Mouse (Mus musculus): Measurements from ENCODE around the gene Phf23. TPM values are rescaled to one million over a fixed set of nuclear protein-coding genes. Genes with fewer than 3 reads are reported as not detected.

Phf23 gene
- polyA plus RNA-seq, 1 experiment from 2014 or later: 64.9 TPM

DNA sequence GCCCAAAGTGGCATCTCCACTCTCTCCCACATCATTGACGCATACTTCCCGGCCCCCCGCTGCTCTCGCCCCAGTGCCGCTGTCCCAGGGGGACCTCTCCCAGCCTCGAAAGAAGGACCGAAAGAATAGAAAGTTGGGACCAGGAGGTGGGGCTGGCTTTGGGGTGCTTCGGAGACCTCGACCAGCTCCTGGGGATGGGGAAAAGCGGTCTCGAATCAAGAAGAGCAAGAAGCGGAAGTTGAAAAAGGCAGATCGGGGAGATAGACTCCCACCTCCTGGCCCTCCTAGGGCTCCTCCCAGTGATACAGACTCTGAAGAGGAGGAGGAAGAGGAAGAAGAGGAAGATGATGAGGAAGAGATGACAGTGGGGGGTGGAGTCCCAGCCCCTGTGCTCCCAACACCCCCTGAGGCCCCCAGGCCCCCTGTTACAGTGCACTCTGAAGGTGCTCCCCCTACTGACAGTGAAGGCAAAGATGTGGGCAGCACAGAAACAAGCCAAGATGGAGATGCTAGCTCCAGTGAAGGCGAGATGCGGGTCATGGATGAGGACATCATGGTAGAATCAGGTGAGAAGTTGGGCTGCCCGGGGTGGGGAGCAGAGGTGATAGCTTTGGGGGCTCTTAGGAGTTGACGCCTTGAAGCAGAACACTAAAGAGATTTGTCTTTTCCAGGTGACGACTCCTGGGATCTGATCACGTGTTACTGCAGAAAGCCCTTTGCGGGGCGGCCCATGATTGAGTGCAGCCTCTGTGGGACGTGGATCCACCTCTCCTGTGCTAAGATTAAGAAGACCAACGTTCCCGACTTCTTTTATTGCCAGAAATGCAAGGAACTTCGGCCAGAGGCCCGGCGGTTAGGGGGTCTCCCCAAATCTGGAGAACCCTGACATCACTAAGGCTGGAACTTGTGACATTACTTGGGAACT lies 3.3 kb downstream of the Phf23 start:
- WGBS: 92% methylated on average over 27 of the region's 27 CpGs
- no peak for ATAC-seq (ENCODE audit: insufficient number of reproducible peaks, low FRiP score, low TSS enrichment, low read depth)
- no peaks in the 10 kb centered on the region for H3K27me3 ChIP-seq (ENCODE audit: control insufficient read depth, insufficient read depth, low read length)
- H3K36me3 ChIP-seq (ENCODE audit: control insufficient read depth, insufficient read depth, low read length): peaks cover 22% of the 10 kb centered on the region
- no peak overlapping the region for H3K4me3 ChIP-seq (ENCODE audit: low read depth, low read length)
- no peak overlapping the region for H3K9ac ChIP-seq (ENCODE audit: low read length)
- no peak overlapping the region for H3K4me2 ChIP-seq (ENCODE audit: low read depth, severe bottlenecking)
- H3K27ac ChIP-seq (replicated peaks; ENCODE audit: low read depth, low read length): no peak overlapping the region
- H3K4me1 ChIP-seq (ENCODE audit: control insufficient read depth, insufficient read depth, low read length): peaks cover 14% of the 10 kb centered on the region; the same call in 1 of the 2 replicates
- H3K9me3 ChIP-seq (ENCODE audit: control insufficient read depth, low read length): no peaks in the 10 kb centered on the region
- DNase-seq (ENCODE audit: low spot score): no peak

- no peak overlapping the region for H3K9ac ChIP-seq (ENCODE audit: low read length)
- WGBS: 71% methylated on average over 8 of the region's 8 CpGs
- no peak overlapping the region for H3K4me3 ChIP-seq (ENCODE audit: low read depth, low read length)
- H3K27me3 ChIP-seq (ENCODE audit: control insufficient read depth, insufficient read depth, low read length): no peaks in the 10 kb centered on the region
- no peak overlapping the region for H3K27ac ChIP-seq (replicated peaks; ENCODE audit: low read depth, low read length)
- no peak overlapping the region for H3K4me2 ChIP-seq (ENCODE audit: low read depth, severe bottlenecking)
- DNase-seq (ENCODE audit: low spot score): no peak
- H3K36me3 ChIP-seq (ENCODE audit: control insufficient read depth, insufficient read depth, low read length): peaks cover 20% of the 10 kb centered on the region
- no peaks in the 10 kb centered on the region for H3K9me3 ChIP-seq (ENCODE audit: control insufficient read depth, low read length)
- peaks cover 14% of the 10 kb centered on the region; the same call in 1 of the 2 replicates for H3K4me1 ChIP-seq (ENCODE audit: control insufficient read depth, insufficient read depth, low read length)
- ATAC-seq (ENCODE audit: insufficient number of reproducible peaks, low FRiP score, low TSS enrichment, low read depth): no peak
Measured at GRCm38 (mm10) chr11:69999666-70000065, 4.1 kb downstream of the Phf23 start.

- peak within 1 kb of the TSS; percentile 78 for H3K4me3 ChIP-seq (ENCODE audit: low read depth, low read length)
- ATAC-seq (ENCODE audit: insufficient number of reproducible peaks, low FRiP score, low TSS enrichment, low read depth) (peak; percentile 59), DNase-seq (ENCODE audit: low spot score) (peak; percentile 95)
- H3K27ac ChIP-seq (replicated peaks; ENCODE audit: low read depth, low read length): peak within 1 kb of the TSS; percentile 93
- H3K36me3 ChIP-seq (ENCODE audit: control insufficient read depth, insufficient read depth, low read length): peaks cover 20% of the 10 kb centered on the region
- peaks cover 14% of the 10 kb centered on the region; the same call in 1 of the 2 replicates for H3K4me1 ChIP-seq (ENCODE audit: control insufficient read depth, insufficient read depth, low read length)
- H3K4me2 ChIP-seq (ENCODE audit: low read depth, severe bottlenecking): peak within 1 kb of the TSS; percentile 90
- no peaks in the 10 kb centered on the region for H3K9me3 ChIP-seq (ENCODE audit: control insufficient read depth, low read length)
- no peaks in the 10 kb centered on the region for H3K27me3 ChIP-seq (ENCODE audit: control insufficient read depth, insufficient read depth, low read length)
- peak within 1 kb of the TSS; percentile 69 for H3K9ac ChIP-seq (ENCODE audit: low read length)
- under 1% methylated on average over 48 of the region's 48 CpGs for WGBS
Measured at GRCm38 (mm10) chr11:70000396-70000898, 4.9 kb downstream of the Phf23 start, which contains the start of gene Dvl2. Dvl2 (plus strand) TSS chr11:70000595.

DNA sequence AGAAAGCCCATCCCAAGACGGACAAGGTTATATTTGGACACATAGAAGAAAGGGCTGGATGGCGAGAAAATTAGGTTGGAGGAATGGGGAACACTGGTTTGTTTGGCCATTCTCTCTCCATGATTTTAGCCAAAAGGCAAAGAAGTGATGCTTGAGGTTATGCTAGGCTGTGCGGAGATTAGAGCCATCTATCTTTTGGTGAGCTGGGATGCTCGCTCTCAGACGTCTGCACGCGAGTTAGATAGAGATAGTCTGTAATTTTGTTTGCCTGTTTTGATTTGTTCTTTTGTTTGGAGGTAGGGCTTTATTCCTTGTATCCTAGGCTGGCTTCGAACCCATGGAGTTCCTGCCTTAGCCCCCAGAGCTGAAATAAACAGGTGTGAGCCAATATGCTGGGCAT lies 5.6 kb downstream of the Phf23 start:
- Histone ChIP-seq H3K4me1 (ENCODE audit: control insufficient read depth, insufficient read depth, low read length) (peaks cover 14% of the 10 kb centered on the region; the same call in 1 of the 2 replicates), H3K9me3 (ENCODE audit: control insufficient read depth, low read length) (no peaks in the 10 kb centered on the region), H3K27ac (replicated peaks; ENCODE audit: low read depth, low read length) (peak overlapping the region; percentile 93), H3K27me3 (ENCODE audit: control insufficient read depth, insufficient read depth, low read length) (no peaks in the 10 kb centered on the region), H3K36me3 (ENCODE audit: control insufficient read depth, insufficient read depth, low read length) (peaks cover 20% of the 10 kb centered on the region), H3K4me3 (ENCODE audit: low read depth, low read length) (peak overlapping the region; percentile 78), H3K9ac (ENCODE audit: low read length) (peak overlapping the region; percentile 69), H3K4me2 (ENCODE audit: low read depth, severe bottlenecking) (peak overlapping the region; percentile 90)
- WGBS: 15% methylated on average over 8 of the region's 8 CpGs
- no peak for ATAC-seq (ENCODE audit: insufficient number of reproducible peaks, low FRiP score, low TSS enrichment, low read depth)
- no peak for DNase-seq (ENCODE audit: low spot score)

- Histone ChIP-seq H3K4me1 (ENCODE audit: control insufficient read depth, insufficient read depth, low read length) (peaks cover 14% of the 10 kb centered on the region; the same call in 1 of the 2 replicates), H3K4me3 (ENCODE audit: low read depth, low read length) (peak overlapping the region; percentile 78), H3K9ac (ENCODE audit: low read length) (no peak overlapping the region), H3K4me2 (ENCODE audit: low read depth, severe bottlenecking) (peak overlapping the region; percentile 90), H3K27ac (replicated peaks; ENCODE audit: low read depth, low read length) (no peak overlapping the region), H3K9me3 (ENCODE audit: control insufficient read depth, low read length) (no peaks in the 10 kb centered on the region), H3K36me3 (ENCODE audit: control insufficient read depth, insufficient read depth, low read length) (peaks cover 25% of the 10 kb centered on the region), H3K27me3 (ENCODE audit: control insufficient read depth, insufficient read depth, low read length) (no peaks in the 10 kb centered on the region)
- ATAC-seq (ENCODE audit: insufficient number of reproducible peaks, low FRiP score, low TSS enrichment, low read depth): no peak
- DNase-seq (ENCODE audit: low spot score): peak; percentile 61
Measured at GRCm38 (mm10) chr11:70001865-70002264, 6.3 kb downstream of the Phf23 start.

DNA sequence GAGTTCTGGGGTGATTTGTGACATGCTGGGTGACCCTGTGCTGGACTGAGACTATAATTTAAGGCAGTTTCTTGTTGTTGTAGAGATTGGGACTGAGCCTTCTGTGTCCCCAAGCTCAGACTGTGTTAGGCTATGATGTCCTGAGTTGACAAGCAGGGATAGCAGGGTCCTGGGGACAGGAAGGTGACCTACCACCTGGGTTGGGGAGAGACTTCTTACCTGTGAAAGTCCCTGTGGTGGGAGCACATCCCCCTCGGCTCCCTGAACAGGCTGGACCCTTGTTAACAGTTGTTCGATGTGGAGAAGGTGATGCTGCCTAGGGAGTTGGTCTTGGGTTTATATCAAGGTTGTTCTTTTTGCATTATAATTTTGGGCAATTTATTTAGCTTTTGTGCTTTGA lies 6.9 kb downstream of the Phf23 start:
- DNase-seq (ENCODE audit: low spot score): no peak
- Histone ChIP-seq H3K27me3 (ENCODE audit: control insufficient read depth, insufficient read depth, low read length) (no peaks in the 10 kb centered on the region), H3K4me3 (ENCODE audit: low read depth, low read length) (0 out of 2 replicates have a peak overlapping the region, but pooled peaks have one; percentile 78), H3K4me2 (ENCODE audit: low read depth, severe bottlenecking) (peak overlapping the region; percentile 90), H3K9ac (ENCODE audit: low read length) (no peak overlapping the region), H3K36me3 (ENCODE audit: control insufficient read depth, insufficient read depth, low read length) (peaks cover 30% of the 10 kb centered on the region), H3K4me1 (ENCODE audit: control insufficient read depth, insufficient read depth, low read length) (peaks cover 14% of the 10 kb centered on the region; the same call in 1 of the 2 replicates), H3K9me3 (ENCODE audit: control insufficient read depth, low read length) (no peaks in the 10 kb centered on the region), H3K27ac (replicated peaks; ENCODE audit: low read depth, low read length) (no peak overlapping the region)
- no peak for ATAC-seq (ENCODE audit: insufficient number of reproducible peaks, low FRiP score, low TSS enrichment, low read depth)
- WGBS: 96% methylated on average over 2 of the region's 2 CpGs

DNA sequence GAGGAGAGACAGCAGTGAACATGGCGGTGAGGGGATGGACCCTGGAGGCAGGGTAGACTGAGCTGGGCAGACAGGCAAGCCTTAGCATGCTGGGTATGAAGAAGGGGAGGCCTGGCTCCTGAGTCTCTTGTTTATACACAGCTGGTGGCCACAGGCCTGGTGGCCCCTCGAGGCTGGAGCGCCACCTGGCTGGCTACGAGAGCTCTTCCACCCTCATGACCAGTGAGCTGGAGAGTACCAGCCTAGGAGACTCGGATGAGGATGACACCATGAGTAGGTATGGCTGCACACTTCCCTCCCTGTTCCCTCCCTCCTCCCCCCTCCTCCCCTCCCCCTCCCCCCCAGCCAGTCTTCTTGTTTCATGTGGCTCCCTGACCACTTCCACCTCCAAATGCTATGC lies 9.9 kb downstream of the Phf23 start:
- no peaks in the 10 kb centered on the region for H3K9me3 ChIP-seq (ENCODE audit: control insufficient read depth, low read length)
- no peak for ATAC-seq (ENCODE audit: insufficient number of reproducible peaks, low FRiP score, low TSS enrichment, low read depth)
- no peak overlapping the region for H3K4me3 ChIP-seq (ENCODE audit: low read depth, low read length)
- 66% methylated on average over 5 of the region's 5 CpGs for WGBS
- no peak for DNase-seq (ENCODE audit: low spot score)
- 0 out of 2 replicates have a peak, but pooled peaks cover 8% of the 10 kb centered on the region for H3K4me1 ChIP-seq (ENCODE audit: control insufficient read depth, insufficient read depth, low read length)
- no peaks in the 10 kb centered on the region for H3K27me3 ChIP-seq (ENCODE audit: control insufficient read depth, insufficient read depth, low read length)
- no peak overlapping the region for H3K9ac ChIP-seq (ENCODE audit: low read length)
- peaks cover 30% of the 10 kb centered on the region for H3K36me3 ChIP-seq (ENCODE audit: control insufficient read depth, insufficient read depth, low read length)
- H3K27ac ChIP-seq (replicated peaks; ENCODE audit: low read depth, low read length): no peak overlapping the region
- H3K4me2 ChIP-seq (ENCODE audit: low read depth, severe bottlenecking): no peak overlapping the region

- no peak overlapping the region for H3K4me3 ChIP-seq (ENCODE audit: low read depth, low read length)
- DNase-seq (ENCODE audit: low spot score) (no peak), ATAC-seq (ENCODE audit: insufficient number of reproducible peaks, low FRiP score, low TSS enrichment, low read depth) (no peak)
- H3K9me3 ChIP-seq (ENCODE audit: control insufficient read depth, low read length): no peaks in the 10 kb centered on the region
- H3K4me2 ChIP-seq (ENCODE audit: low read depth, severe bottlenecking): no peak overlapping the region
- H3K27ac ChIP-seq (replicated peaks; ENCODE audit: low read depth, low read length): no peak overlapping the region
- H3K36me3 ChIP-seq (ENCODE audit: control insufficient read depth, insufficient read depth, low read length): peaks cover 43% of the 10 kb centered on the region
- peaks cover 10% of the 10 kb centered on the region; the same call in 1 of the 2 replicates for H3K4me1 ChIP-seq (ENCODE audit: control insufficient read depth, insufficient read depth, low read length)
- H3K9ac ChIP-seq (ENCODE audit: low read length): no peak overlapping the region
- WGBS: 91% methylated on average over 6 of the region's 6 CpGs
- no peaks in the 10 kb centered on the region for H3K27me3 ChIP-seq (ENCODE audit: control insufficient read depth, insufficient read depth, low read length)
Measured at GRCm38 (mm10) chr11:70010033-70010432, 14.5 kb downstream of the Phf23 start.

All from limb, embryonic 11.5 days (tissue).